Mouse (Mus musculus) embryonic fibroblast, embryonic 13.5 days (primary cell): Measurements from ENCODE around the gene Tspan32. TPM values are rescaled to one million over a fixed set of nuclear protein-coding genes. Genes with fewer than 3 reads are reported as not detected.
A peak's percentile ranks its signal among the peaks of the same experiment; 100 is the strongest.

Source experiments
- H3K27ac ChIP-seq: 2 replicates; pipeline ENCODE4 v1.5.1; 2012; ENCODE audit warnings: low read length, control low read depth, inconsistent platforms; ENCODE audit not compliant: insufficient read depth
- H3K4me1 ChIP-seq: 2 replicates; pipeline ENCODE4 v1.6.1; 2011; ENCODE audit warnings: low read length; ENCODE audit not compliant: control insufficient read depth, insufficient read depth
- H3K4me3 ChIP-seq: 2 replicates; pipeline ENCODE4 v1.5.1; 2011; ENCODE audit warnings: mild to moderate bottlenecking, control low read depth, low read length; ENCODE audit not compliant: insufficient read depth
- CTCF ChIP-seq: IDR thresholded peaks from 2 replicates; pipeline ENCODE4 v1.5.1; 2011; ENCODE audit warnings: mild to moderate bottlenecking, control low read depth, low read length, moderate library complexity, borderline replicate concordance; ENCODE audit not compliant: insufficient read depth
- POLR2A ChIP-seq: IDR thresholded peaks from 2 replicates; pipeline ENCODE4 v1.6.1; 2011; ENCODE audit warnings: low read depth, mild to moderate bottlenecking, control low read depth, low read length, moderate library complexity
- polyA plus RNA-seq: library from polyadenylated mRNA; stranded (reverse); fragments of >200 nt; gene quantifications from 2 replicates; pipeline ENCODE4 v1.2.4, GENCODE M21; 2011; ENCODE audit warnings: low read depth; ENCODE audit not compliant: missing spikeins, insufficient read length

Gene Tspan32
- polyA plus RNA-seq, 1 experiment: not detected

- no peak overlapping the region for H3K4me3 ChIP-seq
- no peak overlapping the region for H3K27ac ChIP-seq
- no peaks in the 10 kb centered on the region for H3K4me1 ChIP-seq
- TF ChIP-seq POLR2A: no peak
- TF ChIP-seq CTCF: no peak
These were observed 17.1 kb upstream of the Tspan32 start for GRCm38 (mm10) chr7:142987718-142988117.

DNA sequence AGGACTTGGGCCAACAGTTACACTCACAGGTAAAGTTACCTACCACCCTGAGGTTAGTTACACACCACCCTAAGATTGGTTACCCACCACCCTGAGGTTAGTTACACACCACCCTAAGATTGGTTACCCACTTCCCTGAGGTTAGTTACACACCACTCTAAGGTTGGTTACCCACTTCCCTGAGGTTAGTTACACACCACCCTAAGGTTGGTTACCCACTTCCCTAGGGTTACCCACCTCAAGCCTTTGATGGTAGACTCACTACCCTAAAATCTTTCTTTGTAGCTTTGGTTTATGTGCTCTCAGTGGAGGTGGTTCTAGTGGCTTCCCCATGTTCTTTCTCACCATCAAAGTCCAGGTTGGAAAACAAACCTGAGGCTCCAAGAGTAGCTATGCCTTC, 9.8 kb upstream of the Tspan32 start:
- TF ChIP-seq CTCF (no peak), POLR2A (no peak)
- no peak overlapping the region for H3K27ac ChIP-seq
- H3K4me3 ChIP-seq: no peak overlapping the region
- H3K4me1 ChIP-seq: no peaks in the 10 kb centered on the region

DNA sequence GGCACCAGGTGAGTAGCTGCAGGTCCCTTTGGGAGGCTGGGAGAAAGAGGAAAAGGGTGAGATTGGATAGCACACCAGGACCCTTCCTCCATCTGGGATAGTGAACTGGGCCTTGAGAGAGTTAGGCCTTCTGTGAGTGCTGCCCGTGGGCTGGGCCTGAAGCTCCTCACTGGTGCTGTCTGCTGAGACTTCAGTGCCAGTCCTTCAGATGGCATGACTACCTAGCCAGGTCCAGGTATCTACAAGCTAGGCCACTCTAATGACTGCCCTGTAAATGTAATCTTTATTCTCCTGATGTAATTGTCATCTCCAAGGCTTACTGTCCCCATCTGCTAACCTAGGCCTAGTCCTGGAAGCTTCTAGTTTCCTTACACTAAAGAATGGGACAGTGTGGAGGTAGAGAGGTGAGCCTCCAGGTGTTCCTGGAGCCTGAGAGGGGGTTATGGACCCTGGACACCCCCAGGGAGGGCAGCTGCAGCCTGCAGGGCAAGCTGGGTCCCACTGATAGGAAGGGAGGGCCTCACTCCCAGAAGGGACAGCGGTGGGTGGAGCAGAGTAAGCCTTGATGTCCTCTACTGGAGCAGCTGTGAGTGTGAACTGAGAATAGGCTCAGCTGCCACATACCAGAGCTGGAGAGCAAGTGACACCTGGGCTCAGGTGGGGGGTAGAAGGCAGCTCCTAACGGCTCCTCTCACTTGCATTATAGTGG, 9.1 kb upstream of the Tspan32 start:
- TF ChIP-seq POLR2A (no peak), CTCF (no peak)
- no peaks in the 10 kb centered on the region for H3K4me1 ChIP-seq
- H3K4me3 ChIP-seq: no peak overlapping the region
- no peak overlapping the region for H3K27ac ChIP-seq

- no peak overlapping the region for H3K4me3 ChIP-seq
- no peaks in the 10 kb centered on the region for H3K4me1 ChIP-seq
- no peak for TF ChIP-seq CTCF
- no peak for TF ChIP-seq POLR2A
- no peak overlapping the region for H3K27ac ChIP-seq
These were observed 7.8 kb upstream of the Tspan32 start for GRCm38 (mm10) chr7:142996998-142997397.

- TF ChIP-seq CTCF (no peak), POLR2A (no peak)
- no peaks in the 10 kb centered on the region for H3K4me1 ChIP-seq
- no peak overlapping the region for H3K27ac ChIP-seq
- no peak overlapping the region for H3K4me3 ChIP-seq
These were observed 7.3 kb upstream of the Tspan32 start for GRCm38 (mm10) chr7:142997403-142998150.

DNA sequence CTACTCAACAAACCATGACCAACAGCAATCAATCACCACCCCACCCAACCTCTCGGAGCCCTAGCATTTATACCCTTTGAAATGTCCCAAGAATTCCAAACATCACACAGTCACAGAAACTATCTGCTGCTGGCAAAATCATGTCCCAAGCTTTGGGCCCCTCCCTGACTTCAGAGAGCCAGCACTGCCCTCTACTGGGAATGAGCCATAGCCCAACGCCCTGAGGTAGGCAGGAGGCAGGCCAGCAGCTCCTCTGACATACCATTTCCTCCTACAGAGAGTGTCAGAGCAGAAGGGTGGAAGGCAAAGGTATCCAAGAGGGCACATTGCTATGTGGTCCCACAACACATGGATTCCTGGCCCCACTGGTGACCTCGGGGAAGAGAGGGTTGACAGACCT, 2.2 kb upstream of the Tspan32 start:
- Histone ChIP-seq H3K4me1 (no peaks in the 10 kb centered on the region), H3K27ac (no peak overlapping the region), H3K4me3 (no peak overlapping the region)
- TF ChIP-seq POLR2A (no peak), CTCF (peak; percentile 62; the same call in 1 of the 2 replicates)

DNA sequence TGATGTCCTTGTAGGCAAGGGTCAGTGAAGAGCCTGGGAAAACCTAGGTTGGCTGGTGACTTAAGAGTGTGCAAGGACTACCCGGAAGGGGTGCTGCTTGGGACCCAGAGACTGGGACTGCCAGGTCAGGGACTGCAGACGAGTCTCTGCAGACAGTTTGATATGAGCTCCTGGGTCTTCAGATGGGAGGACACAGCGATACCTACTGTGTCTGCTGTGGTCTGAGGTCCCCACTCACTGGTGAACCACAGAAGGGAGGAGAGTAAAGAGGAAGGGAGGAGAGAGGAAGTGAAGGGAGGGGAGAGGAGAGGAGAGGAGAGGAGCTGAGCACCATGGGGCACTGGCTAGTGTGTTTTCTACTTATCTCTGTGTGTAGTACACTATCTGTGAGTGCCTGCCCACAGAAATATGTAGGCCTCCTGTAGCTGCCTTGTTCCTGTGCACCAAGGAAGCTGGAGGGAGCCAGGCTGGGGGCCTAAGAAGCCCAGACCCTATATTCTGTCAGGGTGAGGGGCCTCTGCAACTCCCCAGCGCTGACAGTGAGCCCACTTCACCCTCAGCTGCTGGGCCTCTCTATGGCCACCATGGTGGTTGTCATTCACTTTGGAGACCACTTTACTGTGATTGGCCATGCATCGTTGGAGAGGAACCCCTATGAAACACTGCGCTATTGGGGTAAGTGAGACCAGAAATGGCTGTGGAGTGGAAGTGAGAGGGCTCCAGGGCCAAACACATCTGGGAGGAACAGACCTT, 674 bp downstream of the Tspan32 start:
- H3K4me3 ChIP-seq: no peak overlapping the region
- no peak overlapping the region for H3K27ac ChIP-seq
- TF ChIP-seq POLR2A (no peak), CTCF (no peak)
- H3K4me1 ChIP-seq: peaks cover 7% of the 10 kb centered on the region; the same call in 1 of the 2 replicates

GRCm38 (mm10) chr7:143006097-143006755, 1.4 kb downstream of the Tspan32 start:
- Histone ChIP-seq H3K4me1 (peaks cover 7% of the 10 kb centered on the region; the same call in 1 of the 2 replicates), H3K4me3 (no peak overlapping the region), H3K27ac (no peak overlapping the region)
- TF ChIP-seq CTCF (no peak), POLR2A (no peak)
